Mouse (Mus musculus) testis, adult 2 months (tissue): ENCODE data around the gene Olfr854.

Source experiments
- CTCF ChIP-seq: fragments of 200-500 bp; IDR thresholded peaks from 2 replicates; pipeline ENCODE4 v1.5.1; 2012; ENCODE audit warnings: low read depth, mild to moderate bottlenecking, inconsistent platforms, low read length, moderate library complexity; ENCODE audit not compliant: control insufficient read depth, insufficient read depth, insufficient replicate concordance
- POLR2A ChIP-seq: fragments of 200-500 bp; IDR thresholded peaks from 2 replicates; pipeline ENCODE4 v1.6.1; 2012; ENCODE audit warnings: low read depth, mild to moderate bottlenecking, inconsistent platforms, low read length, moderate library complexity; ENCODE audit not compliant: control insufficient read depth

GRCm38 (mm10) chr9:19567282-19567681 is at the start of gene Olfr854:
- TF ChIP-seq CTCF (no peak), POLR2A (no peak)
